Mouse (Mus musculus): ENCODE measurements around the gene Fgfr2.
"Not testable (repeated sequence)": the region's sequence is repeated elsewhere in the genome, so short reads cannot be mapped to it uniquely, and the experiment has no call there.

Fgfr2 gene

DNA sequence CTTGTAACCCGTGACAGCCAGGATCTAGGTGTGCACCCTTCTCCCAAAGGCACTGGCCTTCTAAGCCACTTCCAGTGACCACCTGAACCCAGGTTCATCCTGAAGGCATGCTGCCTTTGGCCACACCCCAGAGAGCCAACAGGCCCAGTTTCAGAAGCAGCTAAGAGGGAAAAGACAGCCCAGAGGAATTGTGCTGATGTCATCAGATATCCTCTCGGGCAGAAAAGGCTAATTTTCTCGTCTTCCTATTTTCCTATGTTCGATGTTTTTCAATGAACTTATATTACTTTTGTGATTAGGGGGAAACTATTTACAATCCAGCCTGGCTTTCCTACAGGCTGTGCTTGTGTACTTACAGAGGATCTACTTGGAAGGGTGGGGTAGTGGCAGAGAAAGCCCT lies 582.6 kb downstream of the Fgfr2 start:
- no peak for DNase-seq (ENCODE audit: low spot score in 2 of 2)

DNA sequence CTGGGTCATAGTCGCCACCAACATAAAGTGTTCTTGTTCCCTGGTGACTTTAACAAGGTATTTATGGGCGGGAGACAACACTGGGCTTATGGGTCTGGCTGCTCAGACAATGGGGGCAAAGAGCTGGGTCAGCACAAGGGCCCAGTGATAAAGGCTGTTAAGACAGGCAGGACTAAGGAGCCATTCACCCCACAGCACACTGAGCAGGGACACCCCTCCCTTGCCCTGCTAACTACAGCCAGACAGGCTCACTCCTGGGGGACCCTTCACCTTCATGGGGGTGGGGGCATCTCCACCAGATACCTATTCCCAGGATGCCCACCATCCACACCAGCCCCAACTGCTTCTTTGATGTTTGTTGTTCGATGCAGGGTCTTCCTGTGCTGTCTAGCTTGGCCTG lies 593.9 kb downstream of the Fgfr2 start:
- DNase-seq (ENCODE audit: low spot score in 2 of 2) = no peak

GRCm38 (mm10) chr7:132513419-132513982 lies 609.6 kb downstream of the Fgfr2 start:
- DNase-seq (ENCODE audit: low spot score in 2 of 2) = no peak

DNA sequence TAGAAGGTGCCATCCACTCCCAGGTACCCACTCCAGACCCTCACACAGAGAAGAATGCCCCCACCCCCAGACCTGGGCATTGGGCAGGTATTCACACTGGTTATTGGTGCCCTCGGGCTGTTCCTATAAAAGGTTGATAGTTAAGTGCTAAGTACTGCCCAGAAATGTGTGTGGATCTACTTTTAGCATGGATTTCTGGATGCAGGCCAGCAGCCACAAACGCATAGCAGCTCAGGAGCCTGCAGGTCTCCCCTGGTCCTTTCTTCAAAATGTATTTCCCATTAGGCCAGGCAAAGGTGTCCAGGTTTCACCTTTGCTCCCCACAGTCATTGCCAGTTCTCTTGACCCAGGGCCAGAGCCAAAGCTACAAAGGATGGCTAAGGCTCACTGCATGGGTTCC lies 614.0 kb downstream of the Fgfr2 start:
- DNase-seq (ENCODE audit: low spot score in 2 of 2) = no peak

DNA sequence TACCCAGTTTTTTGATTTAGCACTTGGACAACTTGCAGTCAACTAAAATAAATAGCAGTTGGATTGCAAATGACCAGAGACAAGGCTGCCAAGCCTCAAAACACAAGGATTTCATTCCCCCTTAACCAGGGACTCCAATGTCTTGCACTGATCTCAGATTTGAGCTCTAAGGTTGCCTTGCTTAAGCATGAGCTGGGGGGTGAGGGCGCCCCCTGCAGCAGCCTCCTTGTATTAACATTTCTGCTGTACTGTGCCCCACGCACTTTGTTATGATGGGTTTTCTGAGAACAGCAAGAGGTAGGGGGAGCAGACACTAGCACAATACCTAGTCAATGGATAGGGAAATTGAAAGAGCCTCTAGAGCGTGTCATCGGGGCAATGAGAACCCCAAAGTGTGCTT lies 615.8 kb downstream of the Fgfr2 start:
- peak in 1 of 2 experiments; percentile 25 for DNase-seq (ENCODE audit: low spot score in 2 of 2)

DNA sequence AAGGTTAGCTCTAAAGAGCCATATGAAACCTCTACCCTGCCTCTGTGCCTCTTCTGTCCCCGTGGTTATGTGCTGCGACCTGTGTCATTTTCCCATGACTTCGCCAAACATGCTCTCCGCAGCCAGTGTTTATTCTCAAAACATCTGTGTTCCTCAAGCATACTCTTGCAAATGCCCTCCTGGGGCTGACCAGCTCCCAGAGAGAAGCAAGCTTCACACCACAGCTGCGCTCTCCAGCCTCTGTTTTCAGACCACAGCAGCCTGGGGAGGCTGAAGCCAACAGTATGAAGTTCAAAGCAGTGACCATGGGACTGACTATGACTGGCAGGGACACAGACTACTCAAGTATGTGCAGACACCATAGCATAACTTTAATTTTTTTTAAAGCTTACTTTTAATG lies 616.9 kb downstream of the Fgfr2 start:
- DNase-seq (ENCODE audit: low spot score in 2 of 2) = no peak

DNA sequence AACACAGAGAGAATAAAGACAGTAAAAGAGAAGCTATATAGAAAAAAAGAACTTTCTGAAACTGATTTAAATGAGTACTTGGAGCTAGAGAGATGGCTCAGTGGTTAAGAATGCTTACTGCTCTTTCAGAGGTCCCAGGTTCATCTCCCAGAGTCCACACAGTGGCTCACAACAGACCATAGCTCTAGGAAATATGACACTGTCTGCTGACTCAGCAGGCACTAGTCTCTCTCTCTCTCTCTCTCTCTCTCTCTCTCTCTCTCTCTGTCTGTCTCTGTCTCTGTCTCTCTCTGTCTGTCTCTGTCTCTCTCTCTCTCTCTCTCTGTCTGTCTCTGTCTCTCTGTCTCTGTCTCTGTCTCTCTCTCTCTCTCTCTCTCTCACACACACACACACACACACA lies 620.7 kb downstream of the Fgfr2 start:
- DNase-seq (ENCODE audit: low spot score in 2 of 2) = not testable (repeated sequence)

- no peak for DNase-seq (ENCODE audit: low spot score in 2 of 2)
Measured at GRCm38 (mm10) chr7:132497142-132497541, 626.0 kb downstream of the Fgfr2 start.

GRCm38 (mm10) chr7:132494263-132494662 lies 628.9 kb downstream of the Fgfr2 start:
- no peak for DNase-seq (ENCODE audit: low spot score in 2 of 2)

DNA sequence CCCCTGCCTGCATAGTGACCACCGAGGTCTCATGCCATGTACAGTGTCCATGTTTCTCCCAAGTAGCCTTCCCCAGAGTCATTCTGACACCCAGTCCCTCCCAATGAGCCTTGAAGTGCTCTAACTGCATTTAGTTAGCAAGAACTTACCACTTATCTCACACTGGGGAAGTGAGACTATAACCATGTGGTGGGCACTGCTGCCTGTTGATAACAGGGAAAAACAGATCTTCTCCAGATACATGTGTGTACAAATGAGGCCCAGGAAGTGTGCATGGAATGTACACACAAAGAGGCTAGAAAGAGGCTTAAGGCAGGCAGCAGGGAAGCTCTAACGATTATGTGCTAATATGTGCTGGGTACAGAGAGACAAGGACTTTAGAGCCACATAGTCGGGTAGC lies 629.5 kb downstream of the Fgfr2 start:
- no peak for DNase-seq (ENCODE audit: low spot score in 2 of 2)

DNA sequence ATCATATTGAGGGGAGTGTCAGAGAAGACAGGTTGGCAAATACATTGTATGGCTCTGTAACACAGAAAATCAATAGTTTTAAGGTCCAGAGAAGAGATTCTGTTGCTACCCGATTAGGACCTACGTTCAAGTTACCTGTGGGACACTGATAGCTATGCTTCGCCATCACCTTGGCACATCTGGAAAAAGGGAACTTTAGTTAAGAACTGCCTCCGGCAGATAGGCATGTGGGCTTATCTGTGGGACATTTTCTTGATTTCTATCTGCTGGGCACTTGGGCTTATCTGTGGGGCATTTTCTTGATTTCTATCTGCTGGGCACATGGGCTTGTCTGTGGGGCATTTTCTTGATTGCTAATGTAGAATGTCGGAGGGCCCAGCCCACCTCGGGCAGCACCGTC lies 631.2 kb downstream of the Fgfr2 start:
- DNase-seq (ENCODE audit: low spot score in 2 of 2) = no peak

DNA sequence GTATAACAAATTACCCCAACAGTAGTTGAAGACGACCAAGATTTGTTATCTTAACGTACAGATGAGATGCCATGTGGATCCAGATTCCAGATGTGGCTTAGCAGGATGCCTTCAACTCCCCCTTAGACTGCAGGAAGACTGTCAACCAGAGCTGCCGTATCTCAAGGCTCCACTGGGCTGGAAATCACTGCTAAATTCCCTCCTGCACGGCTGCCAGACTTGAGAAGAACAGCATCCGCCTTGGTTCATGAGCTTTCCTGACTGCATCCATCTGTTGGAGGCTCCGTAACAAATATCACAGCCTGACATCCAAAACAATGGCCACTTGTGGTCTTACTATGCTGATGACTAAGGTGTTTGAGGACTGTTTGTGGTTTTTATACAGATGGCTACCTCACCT lies 635.8 kb downstream of the Fgfr2 start:
- no peak for DNase-seq (ENCODE audit: low spot score in 2 of 2)

GRCm38 (mm10) chr7:132486403-132487178 lies 636.6 kb downstream of the Fgfr2 start:
- no peak for DNase-seq (ENCODE audit: low spot score in 2 of 2)

GRCm38 (mm10) chr7:132484424-132484823 lies 638.7 kb downstream of the Fgfr2 start:
- DNase-seq (ENCODE audit: low spot score in 2 of 2) = peak in 1 of 2 experiments; percentile 52

DNA sequence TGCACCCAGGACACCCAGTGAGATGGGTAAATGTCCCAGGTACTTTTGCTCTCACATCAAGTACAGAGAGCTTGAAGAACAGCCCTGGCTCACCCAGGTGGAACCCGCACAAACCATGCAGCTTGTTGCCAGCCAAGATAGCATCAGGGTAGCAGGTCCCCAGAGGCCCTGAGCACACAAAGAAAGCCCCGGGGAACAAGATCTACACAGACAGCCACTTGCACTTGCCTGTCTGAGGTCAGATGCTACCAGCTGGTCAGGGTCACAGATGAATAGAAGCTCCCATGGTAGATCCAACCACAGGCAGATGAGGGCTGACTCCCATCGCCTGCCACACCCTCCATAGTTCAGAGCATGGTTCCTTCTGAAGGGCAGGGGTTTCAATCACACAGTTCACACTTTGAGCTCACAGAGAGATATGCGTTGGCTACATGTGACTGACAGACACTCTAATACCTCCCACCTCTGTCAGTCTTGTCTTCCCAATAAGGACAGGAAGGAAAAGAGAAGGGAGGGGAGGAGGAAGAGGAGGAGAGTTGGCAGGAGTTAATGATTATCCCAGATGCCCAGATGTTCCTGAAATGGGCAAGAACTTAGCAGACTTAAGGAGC lies 642.3 kb downstream of the Fgfr2 start:
- DNase-seq (ENCODE audit: low spot score in 2 of 2) = peak in 1 of 2 experiments; percentile 28

DNA sequence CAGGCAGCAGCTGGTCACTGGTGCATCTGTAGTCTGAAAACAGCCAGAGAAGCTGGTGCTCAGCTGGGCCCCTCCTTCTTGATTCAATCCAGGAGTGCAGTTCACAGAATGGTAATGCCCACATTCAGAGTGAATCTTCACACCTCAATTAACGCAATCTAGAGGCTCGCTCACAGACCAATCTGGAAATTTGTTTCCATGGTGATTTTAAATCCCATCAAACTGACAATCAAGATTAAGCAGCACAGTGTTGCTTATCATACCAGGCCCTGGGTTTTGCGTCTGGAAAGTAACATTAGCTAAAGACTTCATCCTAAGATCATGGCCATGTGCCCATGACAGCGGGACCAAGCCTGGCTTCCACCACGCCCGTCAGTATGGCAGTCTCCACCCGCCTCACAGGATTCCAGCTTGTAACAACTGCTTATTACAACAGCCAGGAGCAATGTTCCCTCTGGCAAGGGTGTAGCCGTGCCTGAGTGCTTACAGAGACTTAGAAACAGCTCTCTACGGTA lies 644.8 kb downstream of the Fgfr2 start:
- DNase-seq (ENCODE audit: low spot score in 2 of 2) = no peak

GRCm38 (mm10) chr7:132477753-132478152 lies 645.4 kb downstream of the Fgfr2 start:
- no peak for DNase-seq (ENCODE audit: low spot score in 2 of 2)

- DNase-seq (ENCODE audit: low spot score in 2 of 2) = no peak
Measured at GRCm38 (mm10) chr7:132476491-132476890, 646.7 kb downstream of the Fgfr2 start.

DNA sequence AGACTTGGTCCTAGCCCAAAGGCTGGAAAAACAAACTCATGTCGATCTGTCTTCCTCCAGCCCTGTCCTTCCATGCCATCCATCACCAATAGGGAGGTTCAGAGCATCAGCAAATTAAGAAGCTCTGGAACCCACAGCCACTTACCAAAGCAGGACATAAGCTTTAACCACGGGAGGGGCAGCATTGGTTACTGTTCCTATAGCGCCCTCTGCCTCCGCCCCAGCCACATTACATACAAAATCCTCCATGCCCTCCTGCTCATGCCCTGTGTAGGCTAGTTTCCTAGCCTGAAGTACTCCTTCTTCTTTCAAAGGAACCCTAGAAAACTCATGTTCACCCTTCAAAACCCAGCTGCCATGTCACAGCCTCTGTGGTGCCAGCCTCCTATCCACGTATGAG lies 648.1 kb downstream of the Fgfr2 start:
- DNase-seq (ENCODE audit: low spot score in 2 of 2) = peak; percentile 53 to 73

- DNase-seq (ENCODE audit: low spot score in 2 of 2) = peak in 1 of 2 experiments; percentile 20
Measured at GRCm38 (mm10) chr7:132471327-132471726, 651.8 kb downstream of the Fgfr2 start.

GRCm38 (mm10) chr7:132468391-132468790 lies 654.8 kb downstream of the Fgfr2 start:
- no peak for DNase-seq (ENCODE audit: low spot score in 2 of 2)

DNA sequence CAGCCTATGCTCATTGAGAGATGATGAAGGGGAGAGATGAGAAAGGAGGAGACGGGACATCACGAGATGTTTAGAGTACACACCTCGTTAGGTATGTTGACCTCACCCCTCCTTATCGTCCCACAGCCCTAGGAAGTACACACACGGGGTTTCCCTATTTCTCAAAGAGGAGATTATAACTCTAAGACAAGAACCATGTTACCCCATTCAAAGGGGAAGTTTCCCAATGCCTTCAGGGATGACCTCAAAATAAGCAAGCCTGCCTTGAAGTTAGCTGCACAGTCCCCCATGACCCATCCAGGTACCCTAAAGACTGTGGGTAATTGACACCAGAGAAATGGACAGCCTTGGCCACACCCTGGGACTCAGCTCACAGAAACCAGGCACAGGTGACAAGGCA lies 657.3 kb downstream of the Fgfr2 start:
- DNase-seq (ENCODE audit: low spot score in 2 of 2) = no peak

DNA sequence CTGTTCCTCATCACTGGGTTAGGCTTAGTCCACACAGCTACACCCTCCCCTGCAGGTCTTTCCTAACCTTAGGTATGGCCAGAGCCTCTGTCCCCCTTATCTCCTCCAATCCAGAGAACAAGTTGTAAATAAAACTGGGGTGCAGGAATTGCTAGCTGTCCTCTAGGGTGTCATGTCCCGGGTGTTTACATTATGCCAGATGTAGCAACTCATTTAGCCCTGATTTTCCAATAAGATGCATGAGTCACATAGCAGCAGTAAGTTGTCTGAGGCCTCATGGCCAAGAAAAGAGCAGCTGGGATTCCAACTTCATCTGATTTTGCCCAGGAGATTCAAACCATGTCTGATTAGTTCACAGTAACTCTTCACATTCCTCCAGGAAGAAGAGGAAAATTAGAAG lies 658.3 kb downstream of the Fgfr2 start:
- DNase-seq (ENCODE audit: low spot score in 2 of 2) = no peak
